Mouse (Mus musculus): ENCODE data around the gene Avpi1.

DNA sequence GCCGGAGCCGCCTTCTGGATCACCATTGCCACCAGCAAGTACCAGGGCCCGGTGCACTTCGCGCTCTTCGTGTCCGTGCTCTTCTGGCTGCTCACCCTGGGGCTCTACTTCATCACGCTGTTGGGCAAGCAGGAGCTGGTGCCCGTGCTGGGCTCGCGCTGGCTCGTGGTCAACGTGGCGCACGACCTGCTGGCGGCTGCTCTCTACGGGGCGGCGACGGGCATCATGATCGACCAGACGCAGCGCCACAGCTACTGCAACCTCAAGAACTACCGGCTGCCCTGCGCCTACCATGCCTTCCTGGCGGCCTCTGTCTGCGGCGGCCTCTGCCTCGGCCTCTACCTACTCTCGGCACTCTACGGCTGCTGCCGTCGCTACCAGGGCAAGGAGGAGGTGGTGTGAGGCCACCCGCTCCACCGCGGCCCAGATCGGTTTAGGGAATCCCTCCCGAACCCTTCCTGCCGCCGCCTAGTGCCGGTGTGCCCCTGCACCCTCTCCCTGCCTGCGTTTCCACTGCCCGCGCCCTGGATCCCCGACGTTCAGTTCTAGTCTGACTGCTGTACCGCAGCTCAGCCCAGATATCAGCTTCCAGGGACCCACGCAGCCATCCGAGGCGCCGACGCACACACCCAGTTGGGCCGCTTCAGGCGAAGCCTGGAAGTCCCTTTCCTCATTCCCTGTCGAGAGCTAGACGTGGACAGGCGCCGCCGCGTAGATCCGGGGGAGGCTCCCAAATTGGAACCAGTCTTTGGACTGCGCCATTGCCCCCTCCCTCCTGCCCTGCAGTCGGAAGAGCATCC lies 19.1 kb upstream of the Avpi1 start:
- TF ChIP-seq GATA1 (IDR thresholded peaks at IDR 0.05; ENCODE audit: low read length) (no peak), TAL1 (IDR thresholded peaks at IDR 0.05; ENCODE audit: low read length) (no peak)

Data from erythroblast, embryonic 14.5 days (primary cell).